Mouse (Mus musculus): ENCODE measurements around the gene Zfp217. TPM values are rescaled to one million over a fixed set of nuclear protein-coding genes. Genes with fewer than 3 reads are reported as not detected.

Zfp217 gene
- total and polyA plus RNA-seq, 2 experiments from 2014 or later: 0.44 to 3.8 TPM

DNA sequence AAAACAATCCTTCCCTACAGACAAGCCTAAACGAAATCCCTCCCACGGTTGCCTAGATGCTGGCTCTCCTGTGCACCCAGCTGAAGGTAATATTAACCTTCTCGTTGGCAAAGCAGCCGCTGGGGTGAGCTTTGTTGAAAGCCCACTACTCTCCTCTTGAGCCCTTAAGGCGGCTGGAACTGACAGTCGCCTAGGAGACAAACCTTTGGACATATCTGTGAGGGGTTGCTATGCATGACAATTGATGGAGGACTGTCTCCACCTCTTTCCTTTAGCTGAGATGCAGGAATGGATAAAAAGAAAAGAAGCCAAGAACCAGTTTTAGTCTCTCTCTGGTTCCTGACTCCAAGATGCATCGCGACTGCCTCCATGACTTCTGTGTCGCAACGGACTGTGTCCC is 17.7 kb upstream of the Zfp217 start:
- H3K9me3 ChIP-seq (ENCODE audit: low read length): no peaks in the 10 kb centered on the region
- 74% methylated on average over 10 of the region's 10 CpGs for WGBS
- H3K27ac ChIP-seq (ENCODE audit: low read depth, low read length): no peak overlapping the region
- no peaks in the 10 kb centered on the region for H3K36me3 ChIP-seq (ENCODE audit: insufficient read depth, low read length)
- no peaks in the 10 kb centered on the region for H3K4me1 ChIP-seq (ENCODE audit: insufficient read depth, low read length)
- no peak for TF ChIP-seq CTCF (IDR thresholded peaks at IDR 0.05)
- no peak overlapping the region for H3K4me3 ChIP-seq (ENCODE audit: low read depth, low read length)
- no peak overlapping the region for H3K9ac ChIP-seq (replicated peaks; ENCODE audit: low read length, poor library complexity, severe bottlenecking)
- no peaks in the 10 kb centered on the region for H3K27me3 ChIP-seq (ENCODE audit: insufficient read depth, low read length)
- no peak for DNase-seq (ENCODE audit: low spot score)
- no peak overlapping the region for H3K4me2 ChIP-seq (ENCODE audit: low read depth, low read length, poor library complexity, severe bottlenecking)
- no peak for ATAC-seq (ENCODE audit: low FRiP score)

DNA sequence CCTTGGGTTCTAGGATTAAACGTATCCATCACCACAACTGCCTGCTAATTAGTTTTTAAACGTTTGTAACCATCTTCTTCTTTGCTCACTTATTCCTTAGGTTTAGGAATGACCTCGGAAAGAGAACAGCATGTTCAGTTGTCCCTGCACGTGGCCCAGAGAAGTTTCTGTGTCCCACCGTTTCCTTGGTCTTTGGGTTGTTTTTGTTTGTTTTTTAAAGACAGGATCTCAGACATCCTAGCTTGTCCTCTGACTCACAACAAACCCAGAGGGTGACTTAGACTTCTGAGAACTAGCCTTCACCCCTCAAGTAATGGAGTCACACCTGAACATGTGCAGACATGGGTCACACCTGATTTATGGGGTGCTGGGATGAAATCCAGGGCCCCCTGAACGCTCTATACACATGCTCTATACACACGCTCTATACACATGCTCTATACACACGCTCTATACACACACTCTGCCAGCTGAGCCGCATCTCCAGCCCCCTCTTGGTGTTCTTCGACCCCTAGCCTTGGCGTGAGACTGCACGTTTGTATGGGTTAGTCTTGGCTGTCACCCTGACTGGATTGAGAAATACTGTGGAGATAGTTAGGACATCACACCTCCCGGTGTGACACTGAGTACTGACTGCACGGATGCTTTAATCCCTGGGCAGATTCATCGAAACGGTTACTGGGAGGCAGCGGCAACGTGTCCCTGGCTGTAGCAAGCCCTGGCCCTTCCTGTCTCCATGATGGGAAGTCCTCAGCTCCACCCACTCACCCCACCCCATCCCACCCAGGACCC is 16.0 kb upstream of the Zfp217 start:
- no peak for TF ChIP-seq CTCF (IDR thresholded peaks at IDR 0.05)
- Histone ChIP-seq H3K4me3 (ENCODE audit: low read depth, low read length) (no peak overlapping the region), H3K4me1 (ENCODE audit: insufficient read depth, low read length) (no peaks in the 10 kb centered on the region), H3K9me3 (ENCODE audit: low read length) (no peaks in the 10 kb centered on the region), H3K27me3 (ENCODE audit: insufficient read depth, low read length) (no peaks in the 10 kb centered on the region), H3K9ac (replicated peaks; ENCODE audit: low read length, poor library complexity, severe bottlenecking) (no peak overlapping the region), H3K27ac (ENCODE audit: low read depth, low read length) (no peak overlapping the region), H3K4me2 (ENCODE audit: low read depth, low read length, poor library complexity, severe bottlenecking) (no peak overlapping the region), H3K36me3 (ENCODE audit: insufficient read depth, low read length) (no peaks in the 10 kb centered on the region)
- DNase-seq (ENCODE audit: low spot score) (no peak), ATAC-seq (ENCODE audit: low FRiP score) (no peak)
- 78% methylated on average over 18 of the region's 18 CpGs for WGBS

DNA sequence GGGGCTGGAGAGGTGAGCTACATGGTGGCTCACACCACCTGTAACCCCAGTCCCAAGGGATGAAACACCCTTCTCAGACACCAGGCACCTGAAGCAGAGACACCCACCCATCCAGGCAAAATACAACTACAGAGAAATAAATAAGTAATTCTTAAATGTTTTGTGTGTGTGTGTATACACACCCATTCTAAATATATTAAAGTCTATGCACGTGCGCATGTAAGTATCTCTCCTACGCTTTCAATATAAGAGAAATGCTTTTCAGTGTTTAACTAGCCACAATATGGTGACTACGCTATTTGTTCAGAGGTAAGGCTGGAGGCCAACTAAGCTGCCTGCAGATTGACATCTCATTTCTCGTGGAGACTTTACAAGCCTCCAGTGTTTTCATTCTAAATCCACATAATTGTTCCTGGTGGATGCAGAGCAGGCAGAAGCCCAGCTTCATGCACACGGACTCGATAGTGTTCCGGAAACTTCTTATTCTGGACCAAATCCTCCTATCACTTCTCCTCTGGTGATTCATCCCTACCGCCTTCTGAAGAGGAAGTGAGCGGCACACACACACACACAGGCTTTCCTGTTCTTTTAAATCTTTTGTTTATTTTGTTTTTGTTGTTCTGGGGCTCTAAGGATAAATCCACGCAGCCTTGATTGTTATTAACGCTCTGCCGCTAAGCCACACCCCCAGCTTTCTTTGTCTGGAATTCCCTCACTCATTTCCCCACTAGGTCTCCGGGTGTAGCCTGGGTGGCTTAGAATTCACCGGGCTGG is 12.1 kb upstream of the Zfp217 start:
- Histone ChIP-seq H3K27me3 (ENCODE audit: insufficient read depth, low read length) (no peaks in the 10 kb centered on the region), H3K9ac (replicated peaks; ENCODE audit: low read length, poor library complexity, severe bottlenecking) (no peak overlapping the region), H3K27ac (ENCODE audit: low read depth, low read length) (no peak overlapping the region), H3K4me2 (ENCODE audit: low read depth, low read length, poor library complexity, severe bottlenecking) (0 out of 2 replicates have a peak overlapping the region, but pooled peaks have one; percentile 20), H3K4me1 (ENCODE audit: insufficient read depth, low read length) (no peaks in the 10 kb centered on the region), H3K36me3 (ENCODE audit: insufficient read depth, low read length) (no peaks in the 10 kb centered on the region), H3K9me3 (ENCODE audit: low read length) (no peaks in the 10 kb centered on the region), H3K4me3 (ENCODE audit: low read depth, low read length) (no peak overlapping the region)
- ATAC-seq (ENCODE audit: low FRiP score) (no peak), DNase-seq (ENCODE audit: low spot score) (no peak)
- 39% methylated on average over 15 of the region's 15 CpGs for WGBS
- TF ChIP-seq CTCF (IDR thresholded peaks at IDR 0.05): no peak

DNA sequence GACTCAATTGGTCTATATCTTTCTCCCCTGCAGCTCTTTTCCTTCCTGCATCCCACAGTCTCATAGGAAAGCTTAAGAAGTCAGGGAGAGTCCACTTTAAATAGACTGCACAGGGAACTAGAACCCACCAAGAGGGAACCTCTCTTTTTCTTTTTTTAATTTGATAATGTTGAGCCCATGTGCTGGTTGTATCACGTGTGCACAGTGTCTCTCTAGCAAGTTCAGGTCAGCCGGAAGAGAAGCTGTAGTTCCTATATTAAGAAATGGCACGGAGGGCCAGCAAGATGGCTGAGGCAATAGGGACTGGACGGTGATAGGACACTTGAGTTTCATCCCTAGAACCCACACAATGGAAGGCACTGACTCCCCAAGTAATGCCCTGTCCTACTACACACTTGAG is 11.1 kb upstream of the Zfp217 start:
- Histone ChIP-seq H3K27ac (ENCODE audit: low read depth, low read length) (no peak overlapping the region), H3K4me3 (ENCODE audit: low read depth, low read length) (no peak overlapping the region), H3K9me3 (ENCODE audit: low read length) (no peaks in the 10 kb centered on the region), H3K27me3 (ENCODE audit: insufficient read depth, low read length) (no peaks in the 10 kb centered on the region), H3K4me1 (ENCODE audit: insufficient read depth, low read length) (no peaks in the 10 kb centered on the region), H3K9ac (replicated peaks; ENCODE audit: low read length, poor library complexity, severe bottlenecking) (no peak overlapping the region), H3K4me2 (ENCODE audit: low read depth, low read length, poor library complexity, severe bottlenecking) (no peak overlapping the region), H3K36me3 (ENCODE audit: insufficient read depth, low read length) (no peaks in the 10 kb centered on the region)
- TF ChIP-seq CTCF (IDR thresholded peaks at IDR 0.05): no peak
- DNase-seq (ENCODE audit: low spot score) (no peak), ATAC-seq (ENCODE audit: low FRiP score) (no peak)
- 86% methylated on average over 4 of the region's 4 CpGs for WGBS

DNA sequence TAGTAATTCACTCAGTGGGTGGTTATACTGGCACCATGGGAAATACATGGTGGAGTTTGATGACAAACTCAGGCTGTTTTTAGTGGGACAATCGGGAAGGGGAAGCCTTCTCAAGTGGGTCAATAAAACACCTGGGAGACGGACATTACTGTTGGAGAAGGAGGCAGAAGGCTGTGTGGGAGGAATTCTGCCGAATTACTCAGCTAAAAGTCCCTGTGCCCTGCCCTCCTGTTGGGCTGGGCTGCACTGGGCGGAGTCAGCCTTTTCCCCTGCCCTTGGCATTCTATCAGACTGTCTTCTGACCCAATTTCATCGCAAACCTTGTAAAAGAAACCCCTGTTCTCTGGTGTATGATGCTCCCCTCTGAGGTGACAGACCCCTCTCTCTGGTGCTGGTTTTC is 10.3 kb upstream of the Zfp217 start:
- Histone ChIP-seq H3K36me3 (ENCODE audit: insufficient read depth, low read length) (no peaks in the 10 kb centered on the region), H3K9me3 (ENCODE audit: low read length) (no peaks in the 10 kb centered on the region), H3K4me1 (ENCODE audit: insufficient read depth, low read length) (no peaks in the 10 kb centered on the region), H3K27me3 (ENCODE audit: insufficient read depth, low read length) (no peaks in the 10 kb centered on the region), H3K4me3 (ENCODE audit: low read depth, low read length) (no peak overlapping the region), H3K27ac (ENCODE audit: low read depth, low read length) (no peak overlapping the region), H3K9ac (replicated peaks; ENCODE audit: low read length, poor library complexity, severe bottlenecking) (no peak overlapping the region), H3K4me2 (ENCODE audit: low read depth, low read length, poor library complexity, severe bottlenecking) (no peak overlapping the region)
- ATAC-seq (ENCODE audit: low FRiP score) (no peak), DNase-seq (ENCODE audit: low spot score) (no peak)
- 48% methylated on average over 5 of the region's 5 CpGs for whole genome bisulfite sequencing
- TF ChIP-seq CTCF (IDR thresholded peaks at IDR 0.05): no peak
